Mouse (Mus musculus) lung, adult 18-20 months (tissue): Measurements from ENCODE around the gene Celsr2.
A peak's percentile ranks its signal among the peaks of the same experiment; 100 is the strongest.

Experiments used
- DNase-seq, 2 experiments: peaks; one replicate each; pipeline ENCODE4 v3.0.0; 2022; ENCODE audit warnings: mixed read lengths in 2 of 2

The Celsr2 gene

GRCm38 (mm10) chr3:108414857-108415830 lies at the start of gene Celsr2:
Gene Celsr2, minus strand, starts transcription at chr3:108415552.
- peak in 1 of 2 experiments; percentile 36 for DNase-seq

- peak; percentile 58 to 64 for DNase-seq
Measured at GRCm38 (mm10) chr3:108458866-108459265, 43.5 kb upstream of the Celsr2 start.

GRCm38 (mm10) chr3:108458380-108458779 lies 43.0 kb upstream of the Celsr2 start:
- DNase-seq = no peak

- no peak for DNase-seq
Measured at GRCm38 (mm10) chr3:108454172-108454571, 38.8 kb upstream of the Celsr2 start.

- no peak for DNase-seq
Measured at GRCm38 (mm10) chr3:108451969-108452368, 36.6 kb upstream of the Celsr2 start.

GRCm38 (mm10) chr3:108445366-108445705 lies 30.0 kb upstream of the Celsr2 start:
- no peak for DNase-seq

- peak; percentile 91 to 94 for DNase-seq
Measured at GRCm38 (mm10) chr3:108444698-108445365, 29.5 kb upstream of the Celsr2 start, which contains the start of gene Sars. Gene Sars, minus strand, starts transcription at chr3:108445209.

GRCm38 (mm10) chr3:108444029-108444428 lies 28.7 kb upstream of the Celsr2 start:
- peak; percentile 73 to 80 for DNase-seq

GRCm38 (mm10) chr3:108436380-108436714 lies 21.0 kb upstream of the Celsr2 start:
- no peak for DNase-seq

GRCm38 (mm10) chr3:108435701-108436379 lies 20.5 kb upstream of the Celsr2 start:
- DNase-seq = peak in 1 of 2 experiments; percentile 42

- no peak for DNase-seq
Measured at GRCm38 (mm10) chr3:108433881-108434495, 18.6 kb upstream of the Celsr2 start.

- no peak for DNase-seq
Measured at GRCm38 (mm10) chr3:108433188-108433880, 18.0 kb upstream of the Celsr2 start.

GRCm38 (mm10) chr3:108432542-108433187 lies 17.3 kb upstream of the Celsr2 start:
- no peak for DNase-seq

- no peak for DNase-seq
Measured at GRCm38 (mm10) chr3:108425624-108426018, 10.3 kb upstream of the Celsr2 start.

- no peak for DNase-seq
Measured at GRCm38 (mm10) chr3:108424944-108425623, 9.7 kb upstream of the Celsr2 start.

- DNase-seq = peak; percentile 47 to 70
Measured at GRCm38 (mm10) chr3:108423844-108424801, 8.8 kb upstream of the Celsr2 start.

- no peak for DNase-seq
Measured at GRCm38 (mm10) chr3:108423006-108423405, 7.7 kb upstream of the Celsr2 start.

- peak; percentile 72 to 76 for DNase-seq
Measured at GRCm38 (mm10) chr3:108415831-108416223, 475 bp upstream of the Celsr2 start.

- no peak for DNase-seq
Measured at GRCm38 (mm10) chr3:108413634-108414360, 1.6 kb downstream of the Celsr2 start.
